Mouse (Mus musculus): ENCODE results near the gene Syne1.
"Not testable (repeated sequence)": the region's sequence is repeated elsewhere in the genome, so short reads cannot be mapped to it uniquely, and the experiment has no call there.

Syne1 gene

GRCm38 (mm10) chr10:5520695-5521094 lies 30.6 kb downstream of the Syne1 start:
- DNase-seq (ENCODE audit: low read depth, low spot score) = no peak

- DNase-seq (ENCODE audit: low read depth, low spot score) = no peak
These were observed 36.0 kb downstream of the Syne1 start for GRCm38 (mm10) chr10:5515330-5515729.

GRCm38 (mm10) chr10:5514134-5514533 lies 37.1 kb downstream of the Syne1 start:
- no peak for DNase-seq (ENCODE audit: low read depth, low spot score)

GRCm38 (mm10) chr10:5512285-5512684 lies 39.0 kb downstream of the Syne1 start:
- peak; percentile 18 for DNase-seq (ENCODE audit: low read depth, low spot score)

GRCm38 (mm10) chr10:5511403-5511802 lies 39.9 kb downstream of the Syne1 start:
- no peak for DNase-seq (ENCODE audit: low read depth, low spot score)

GRCm38 (mm10) chr10:5507478-5507877 lies 43.8 kb downstream of the Syne1 start:
- DNase-seq (ENCODE audit: low read depth, low spot score) = no peak

- no peak for DNase-seq (ENCODE audit: low read depth, low spot score)
These were observed 46.5 kb downstream of the Syne1 start for GRCm38 (mm10) chr10:5504761-5505160.

GRCm38 (mm10) chr10:5503909-5504308 lies 47.4 kb downstream of the Syne1 start:
- DNase-seq (ENCODE audit: low read depth, low spot score) = no peak

GRCm38 (mm10) chr10:5499684-5500369 lies 51.5 kb downstream of the Syne1 start:
- DNase-seq (ENCODE audit: low read depth, low spot score) = not testable (repeated sequence)

GRCm38 (mm10) chr10:5497859-5498258 lies 53.4 kb downstream of the Syne1 start:
- no peak for DNase-seq (ENCODE audit: low read depth, low spot score)

GRCm38 (mm10) chr10:5491050-5491449 lies 60.2 kb downstream of the Syne1 start:
- DNase-seq (ENCODE audit: low read depth, low spot score) = no peak

GRCm38 (mm10) chr10:5490029-5490428 lies 61.3 kb downstream of the Syne1 start:
- DNase-seq (ENCODE audit: low read depth, low spot score) = peak; percentile 37

- DNase-seq (ENCODE audit: low read depth, low spot score) = no peak
These were observed 63.2 kb downstream of the Syne1 start for GRCm38 (mm10) chr10:5488097-5488496.

GRCm38 (mm10) chr10:5480552-5481550 lies 70.4 kb downstream of the Syne1 start:
- peak; percentile 29 for DNase-seq (ENCODE audit: low read depth, low spot score)

GRCm38 (mm10) chr10:5480097-5480496 lies 71.2 kb downstream of the Syne1 start:
- peak; percentile 62 for DNase-seq (ENCODE audit: low read depth, low spot score)

- no peak for DNase-seq (ENCODE audit: low read depth, low spot score)
These were observed 82.6 kb downstream of the Syne1 start for GRCm38 (mm10) chr10:5468638-5469037.

GRCm38 (mm10) chr10:5453830-5454229 lies 97.5 kb downstream of the Syne1 start:
- no peak for DNase-seq (ENCODE audit: low read depth, low spot score)

GRCm38 (mm10) chr10:5449944-5450343 lies 101.3 kb downstream of the Syne1 start:
- no peak for DNase-seq (ENCODE audit: low read depth, low spot score)

GRCm38 (mm10) chr10:5447950-5448716 lies 103.1 kb downstream of the Syne1 start:
- no peak for DNase-seq (ENCODE audit: low read depth, low spot score)

- DNase-seq (ENCODE audit: low read depth, low spot score) = no peak
These were observed 106.0 kb downstream of the Syne1 start for GRCm38 (mm10) chr10:5445313-5445712.

- DNase-seq (ENCODE audit: low read depth, low spot score) = no peak
These were observed 108.3 kb downstream of the Syne1 start for GRCm38 (mm10) chr10:5443020-5443419.

Data from R1 (cell line).